Mouse (Mus musculus): Measurements from ENCODE around the gene Ms4a4b. TPM values are rescaled to one million over a fixed set of nuclear protein-coding genes. Genes with fewer than 3 reads are reported as not detected.
"Not testable (repeated sequence)": the region's sequence is repeated elsewhere in the genome, so short reads cannot be mapped to it uniquely, and the experiment has no call there.

The Ms4a4b gene
- total and polyA plus RNA-seq, 3 experiments, result not detected

GRCm38 (mm10) chr19:11466471-11466870 is 23.1 kb downstream of the Ms4a4b start:
- TF ChIP-seq MAZ (IDR thresholded peaks at IDR 0.05; ENCODE audit: low read depth, low read length) (no peak), CTCF (IDR thresholded peaks at IDR 0.05 in 2 of 3, conservative IDR thresholded peaks at IDR 0.05 in 1 of 3; ENCODE audit: control insufficient read depth in 1 of 3, insufficient read depth in 1 of 3, low read depth in 2 of 3, low read length in 3 of 3, poor library complexity in 1 of 3, severe bottlenecking in 1 of 3) (no peak), SIN3A (IDR thresholded peaks at IDR 0.05; ENCODE audit: low read length) (no peak), POLR2AphosphoS5 (IDR thresholded peaks at IDR 0.05; ENCODE audit: borderline replicate concordance, low read depth, low read length) (no peak), USF1 (IDR thresholded peaks at IDR 0.05; ENCODE audit: low read depth, low read length) (no peak)
- H3K79me2 ChIP-seq (ENCODE audit: control insufficient read depth, insufficient read depth, low read length, poor library complexity), result no peaks in the 10 kb centered on the region
- no peak overlapping the region for H3K27ac ChIP-seq (ENCODE audit: control insufficient read depth, low read depth, low read length)
- no peaks in the 10 kb centered on the region for H3K4me1 ChIP-seq (ENCODE audit: control insufficient read depth in 1 of 2, insufficient read depth in 2 of 2, low read length in 2 of 2)
- no peaks in the 10 kb centered on the region for H3K9me3 ChIP-seq (replicated peaks; ENCODE audit: insufficient read depth, low read length)
- H3K4me3 ChIP-seq (ENCODE audit: control insufficient read depth in 1 of 2, insufficient read depth in 1 of 2, low read depth in 2 of 2, low read length in 2 of 2), result no peak overlapping the region
- no peak for DNase-seq (ENCODE audit: low read depth, low spot score)
- no peaks in the 10 kb centered on the region for H3K36me3 ChIP-seq (ENCODE audit: control insufficient read depth in 1 of 2, insufficient read depth in 2 of 2, low read length in 2 of 2)
- no peak overlapping the region for H3K9ac ChIP-seq (ENCODE audit: control insufficient read depth, low read depth, low read length, poor library complexity, severe bottlenecking)
- H3K27me3 ChIP-seq (ENCODE audit: control insufficient read depth in 1 of 2, insufficient read depth in 2 of 2, low read length in 2 of 2), result no peaks in the 10 kb centered on the region; a peak in 1 of 4 replicates

GRCm38 (mm10) chr19:11468361-11468760 is 25.0 kb downstream of the Ms4a4b start:
- not testable (repeated sequence) for H3K9me3 ChIP-seq (replicated peaks; ENCODE audit: insufficient read depth, low read length); H3K36me3 ChIP-seq (ENCODE audit: control insufficient read depth in 1 of 2, insufficient read depth in 2 of 2, low read length in 2 of 2); H3K79me2 ChIP-seq (ENCODE audit: control insufficient read depth, insufficient read depth, low read length, poor library complexity); H3K4me1 ChIP-seq (ENCODE audit: control insufficient read depth in 1 of 2, insufficient read depth in 2 of 2, low read length in 2 of 2); H3K4me3 ChIP-seq (ENCODE audit: control insufficient read depth in 1 of 2, insufficient read depth in 1 of 2, low read depth in 2 of 2, low read length in 2 of 2); H3K27ac ChIP-seq (ENCODE audit: control insufficient read depth, low read depth, low read length); H3K27me3 ChIP-seq (ENCODE audit: control insufficient read depth in 1 of 2, insufficient read depth in 2 of 2, low read length in 2 of 2); H3K9ac ChIP-seq (ENCODE audit: control insufficient read depth, low read depth, low read length, poor library complexity, severe bottlenecking); DNase-seq (ENCODE audit: low read depth, low spot score)

GRCm38 (mm10) chr19:11469215-11469614 is 25.9 kb downstream of the Ms4a4b start, which contains the start of gene Ms4a6c:
Ms4a6c (plus strand) TSS chr19:11469366.
- H3K27ac ChIP-seq (ENCODE audit: control insufficient read depth, low read depth, low read length); H3K4me3 ChIP-seq (ENCODE audit: control insufficient read depth in 1 of 2, insufficient read depth in 1 of 2, low read depth in 2 of 2, low read length in 2 of 2); DNase-seq (ENCODE audit: low read depth, low spot score); H3K9me3 ChIP-seq (replicated peaks; ENCODE audit: insufficient read depth, low read length); H3K9ac ChIP-seq (ENCODE audit: control insufficient read depth, low read depth, low read length, poor library complexity, severe bottlenecking); H3K36me3 ChIP-seq (ENCODE audit: control insufficient read depth in 1 of 2, insufficient read depth in 2 of 2, low read length in 2 of 2); H3K79me2 ChIP-seq (ENCODE audit: control insufficient read depth, insufficient read depth, low read length, poor library complexity); H3K4me1 ChIP-seq (ENCODE audit: control insufficient read depth in 1 of 2, insufficient read depth in 2 of 2, low read length in 2 of 2); H3K27me3 ChIP-seq (ENCODE audit: control insufficient read depth in 1 of 2, insufficient read depth in 2 of 2, low read length in 2 of 2): not testable (repeated sequence)

GRCm38 (mm10) chr19:11479714-11480113 is 36.4 kb downstream of the Ms4a4b start:
- Histone ChIP-seq H3K27ac (ENCODE audit: control insufficient read depth, low read depth, low read length) (no peak overlapping the region), H3K9ac (ENCODE audit: control insufficient read depth, low read depth, low read length, poor library complexity, severe bottlenecking) (no peak overlapping the region), H3K79me2 (ENCODE audit: control insufficient read depth, insufficient read depth, low read length, poor library complexity) (no peaks in the 10 kb centered on the region), H3K4me3 (ENCODE audit: control insufficient read depth in 1 of 2, insufficient read depth in 1 of 2, low read depth in 2 of 2, low read length in 2 of 2) (no peak overlapping the region), H3K9me3 (replicated peaks; ENCODE audit: insufficient read depth, low read length) (no peaks in the 10 kb centered on the region), H3K36me3 (ENCODE audit: control insufficient read depth in 1 of 2, insufficient read depth in 2 of 2, low read length in 2 of 2) (no peaks in the 10 kb centered on the region), H3K4me1 (ENCODE audit: control insufficient read depth in 1 of 2, insufficient read depth in 2 of 2, low read length in 2 of 2) (no peaks in the 10 kb centered on the region; a peak in 1 of 4 replicates), H3K27me3 (ENCODE audit: control insufficient read depth in 1 of 2, insufficient read depth in 2 of 2, low read length in 2 of 2) (no peaks in the 10 kb centered on the region; a peak in 1 of 4 replicates)
- no peak for DNase-seq (ENCODE audit: low read depth, low spot score)
- TF ChIP-seq NELFE (IDR thresholded peaks at IDR 0.05; ENCODE audit: low read depth, low read length), result no peak
- TF ChIP-seq ZMIZ1 (IDR thresholded peaks at IDR 0.05; ENCODE audit: low read depth, low read length), result no peak
- TF ChIP-seq ZKSCAN1 (IDR thresholded peaks at IDR 0.05; ENCODE audit: low read depth, low read length), result no peak
- TF ChIP-seq CHD2 (IDR thresholded peaks at IDR 0.05; ENCODE audit: low read length), result no peak
- no peak for TF ChIP-seq EP300 (IDR thresholded peaks at IDR 0.05; ENCODE audit: low read depth in 1 of 2, low read length in 2 of 2)
- no peak for TF ChIP-seq USF2 (IDR thresholded peaks at IDR 0.05; ENCODE audit: borderline replicate concordance in 1 of 2, insufficient read depth in 1 of 2, low read depth in 1 of 2, low read length in 2 of 2)
- no peak for TF ChIP-seq TCF12 (IDR thresholded peaks at IDR 0.05; ENCODE audit: low read depth, low read length)
- no peak for TF ChIP-seq GABPA (IDR thresholded peaks at IDR 0.05; ENCODE audit: low read depth, low read length)
- TF ChIP-seq CHD1 (IDR thresholded peaks at IDR 0.05; ENCODE audit: low read depth, low read length), result no peak
- no peak for TF ChIP-seq NRF1 (IDR thresholded peaks at IDR 0.05; ENCODE audit: insufficient read depth, low read depth, low read length, poor library complexity, severe bottlenecking)
- no peak for TF ChIP-seq MAX (IDR thresholded peaks at IDR 0.05; ENCODE audit: low read length)
- TF ChIP-seq CTCF (IDR thresholded peaks at IDR 0.05 in 2 of 3, conservative IDR thresholded peaks at IDR 0.05 in 1 of 3; ENCODE audit: control insufficient read depth in 1 of 3, insufficient read depth in 1 of 3, low read depth in 2 of 3, low read length in 3 of 3, poor library complexity in 1 of 3, severe bottlenecking in 1 of 3), result no peak
- no peak for TF ChIP-seq MAFK (IDR thresholded peaks at IDR 0.05; ENCODE audit: borderline replicate concordance, low read depth, low read length)
- TF ChIP-seq ETS1 (IDR thresholded peaks at IDR 0.05; ENCODE audit: low read depth, low read length), result no peak
- TF ChIP-seq TAL1 (IDR thresholded peaks at IDR 0.05; ENCODE audit: low read length), result no peak

All from MEL (cell line).